Mouse (Mus musculus) liver, adult 2 months (tissue): ENCODE measurements around the gene Tmem72.

Source experiments
- CTCF ChIP-seq: fragments of 200-500 bp; IDR thresholded peaks from 2 replicates; pipeline ENCODE4 v1.5.1; 2011; ENCODE audit warnings: low read depth, low read length, control low read depth
- POLR2A ChIP-seq: fragments of 200-500 bp; IDR thresholded peaks from 2 replicates; pipeline ENCODE4 v1.6.1; 2011; ENCODE audit warnings: low read length, control low read depth; ENCODE audit not compliant: insufficient read depth; ENCODE audit errors: extremely low read depth

DNA sequence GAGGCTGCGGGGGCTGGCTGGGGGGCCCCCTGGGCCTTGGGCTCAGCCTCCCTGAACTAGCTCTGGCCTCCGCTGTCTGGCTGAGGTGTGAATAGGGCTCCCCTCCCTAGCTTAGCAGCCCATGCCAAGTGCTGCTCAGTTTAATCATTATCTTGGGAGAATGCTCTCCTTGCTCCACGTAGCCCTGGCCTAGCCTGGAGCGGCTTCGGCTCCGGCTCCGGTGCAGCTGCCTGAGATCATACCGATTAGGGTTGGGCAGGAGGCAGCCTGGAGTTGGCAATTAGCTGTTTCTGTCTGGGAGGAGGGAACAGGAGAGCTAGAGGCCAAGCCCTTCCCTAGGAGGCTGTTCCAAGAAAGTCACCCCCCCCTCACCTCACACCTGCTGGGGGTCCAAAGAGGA lies at the start of gene Tmem72:
- TF ChIP-seq CTCF (no peak), POLR2A (no peak)
